Mouse (Mus musculus) megakaryocyte, embryonic 14.5 days (primary cell): ENCODE data around the gene Gm21988.

Source experiments
- FLI1 ChIP-seq: IDR thresholded peaks from 2 replicates; pipeline ENCODE4 v1.6.1; 2012; ENCODE audit warnings: low read length, inconsistent platforms, mixed read lengths
- GATA1 ChIP-seq: IDR thresholded peaks from 3 replicates; pipeline ENCODE4 v1.6.1; 2012; ENCODE audit warnings: mixed read lengths, low read length, inconsistent platforms, borderline replicate concordance

- TF ChIP-seq GATA1 (no peak), FLI1 (no peak)
Observed at GRCm38 (mm10) chr11:70234497-70234896, 5.1 kb downstream of the Gm21988 start.
